Mouse (Mus musculus): ENCODE results near the gene Gid4.

GRCm38 (mm10) chr11:60397172-60397571 is 19.8 kb upstream of the Gid4 start:
- no peak for TF ChIP-seq CTCF (IDR thresholded peaks at IDR 0.05; ENCODE audit: extremely low read depth, insufficient read length, insufficient replicate concordance, low read depth, low read length)
- TF ChIP-seq POLR2A (IDR thresholded peaks at IDR 0.05; ENCODE audit: low read depth, low read length) = no peak
